Mouse (Mus musculus) ES-E14 (cell line): ENCODE measurements around the gene Ugt1a7c.

Experiments used
- CHD2 ChIP-seq: IDR thresholded peaks from 2 replicates; pipeline ENCODE4 v1.6.1; 2014; ENCODE audit warnings: mild to moderate bottlenecking, low read depth, low read length, inconsistent platforms
- HCFC1 ChIP-seq: IDR thresholded peaks from 2 replicates; pipeline ENCODE4 v1.6.1; 2012; ENCODE audit warnings: low read length, inconsistent platforms, borderline replicate concordance; ENCODE audit not compliant: insufficient read depth
- MAFK ChIP-seq: IDR thresholded peaks from 2 replicates; pipeline ENCODE4 v1.6.1; 2014; ENCODE audit warnings: mild to moderate bottlenecking, low read depth, low read length, inconsistent platforms; ENCODE audit not compliant: insufficient read depth
- ZC3H11A ChIP-seq: IDR thresholded peaks from 2 replicates; pipeline ENCODE4 v1.6.1; 2012; ENCODE audit warnings: low read depth, mild to moderate bottlenecking, inconsistent platforms, low read length, borderline replicate concordance
- ZNF384 ChIP-seq: IDR thresholded peaks from 2 replicates; pipeline ENCODE4 v1.6.1; 2012; ENCODE audit warnings: low read depth, low read length, inconsistent platforms

GRCm38 (mm10) chr1:88246386-88246785 is 151.5 kb downstream of the Ugt1a7c start:
- TF ChIP-seq HCFC1 (no peak), MAFK (no peak), CHD2 (no peak), ZNF384 (no peak), ZC3H11A (no peak)
